Mouse (Mus musculus) ES-E14 (cell line): ENCODE data around the gene Hes7.

Source experiments
- CHD2 ChIP-seq: IDR thresholded peaks from 2 replicates; pipeline ENCODE4 v1.6.1; 2014; ENCODE audit warnings: mild to moderate bottlenecking, low read depth, low read length, inconsistent platforms
- HCFC1 ChIP-seq: IDR thresholded peaks from 2 replicates; pipeline ENCODE4 v1.6.1; 2012; ENCODE audit warnings: low read length, inconsistent platforms, borderline replicate concordance; ENCODE audit not compliant: insufficient read depth
- MAFK ChIP-seq: IDR thresholded peaks from 2 replicates; pipeline ENCODE4 v1.6.1; 2014; ENCODE audit warnings: mild to moderate bottlenecking, low read depth, low read length, inconsistent platforms; ENCODE audit not compliant: insufficient read depth
- ZC3H11A ChIP-seq: IDR thresholded peaks from 2 replicates; pipeline ENCODE4 v1.6.1; 2012; ENCODE audit warnings: low read depth, mild to moderate bottlenecking, inconsistent platforms, low read length, borderline replicate concordance
- ZNF384 ChIP-seq: IDR thresholded peaks from 2 replicates; pipeline ENCODE4 v1.6.1; 2012; ENCODE audit warnings: low read depth, low read length, inconsistent platforms

DNA sequence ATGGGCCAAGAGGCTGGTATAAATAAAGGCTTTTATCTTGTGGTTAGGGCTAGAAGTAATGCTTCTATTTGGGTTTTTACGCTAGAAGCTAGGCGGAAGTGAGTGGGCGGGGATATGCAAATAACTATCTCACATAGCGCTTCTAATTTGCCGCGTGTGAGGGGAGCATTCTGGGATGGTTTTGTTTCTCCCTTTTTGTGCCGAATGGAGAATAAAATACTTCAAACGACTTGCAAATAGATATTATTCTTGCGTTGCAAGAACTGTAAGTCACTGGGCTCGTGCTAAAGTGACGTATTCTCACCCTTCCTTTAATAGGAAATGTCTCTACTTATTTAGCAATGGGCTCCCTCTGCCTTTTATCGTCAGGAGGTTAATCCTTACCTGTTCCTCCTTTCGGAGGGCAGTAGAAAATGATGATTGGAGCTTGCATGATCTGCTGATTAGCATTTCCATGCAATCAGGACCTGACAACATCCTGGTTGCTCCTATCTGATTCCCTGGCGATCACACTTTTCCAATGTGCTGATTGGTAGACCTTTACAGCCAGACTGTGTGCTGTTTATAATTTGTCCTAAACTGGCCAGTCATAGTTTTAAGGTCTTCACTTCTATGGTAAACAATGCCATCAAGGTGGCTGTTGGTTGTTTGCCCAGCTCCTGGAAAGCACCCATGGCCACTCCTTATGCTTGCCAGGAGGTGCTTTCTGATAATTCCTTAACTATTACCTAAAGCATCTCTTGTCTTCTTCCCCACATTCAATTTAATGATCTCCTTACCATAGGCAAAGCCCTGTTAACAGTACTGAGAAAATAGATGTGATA, 46.9 kb upstream of the Hes7 start:
- TF ChIP-seq MAFK (peak; percentile 55), ZNF384 (no peak), HCFC1 (peak; percentile 86), ZC3H11A (no peak), CHD2 (peak; percentile 53; the same call in 1 of the 2 replicates)
